Mouse (Mus musculus) lung, postnatal 0 days (tissue): ENCODE data around the gene Ankrd10.

Experiments
- CTCF ChIP-seq: IDR thresholded peaks from 2 replicates; pipeline ENCODE4 v1.5.1; 2016; ENCODE audit warnings: antibody characterized with exemption, mild to moderate bottlenecking
- EP300 ChIP-seq: IDR thresholded peaks from 2 replicates; pipeline ENCODE4 v1.6.1; 2016; ENCODE audit warnings: antibody characterized with exemption, mild to moderate bottlenecking, control low read depth

GRCm38 (mm10) chr8:11627717-11628116 is 7.8 kb downstream of the Ankrd10 start:
- no peak for TF ChIP-seq CTCF
- TF ChIP-seq EP300, result no peak
